Mouse (Mus musculus): ENCODE data around the gene Bcl9l. TPM values are rescaled to one million over a fixed set of nuclear protein-coding genes. Genes with fewer than 3 reads are reported as not detected.
A peak's percentile ranks its signal among the peaks of the same experiment; 100 is the strongest.

The Bcl9l gene
- total and polyA plus RNA-seq, 3 experiments, result 0.58 to 5.1 TPM; not detected in 1

- Histone ChIP-seq H3K27me3 (ENCODE audit: control insufficient read depth in 1 of 2, insufficient read depth in 2 of 2, low read length in 2 of 2) (no peaks in the 10 kb centered on the region), H3K36me3 (ENCODE audit: control insufficient read depth in 1 of 2, insufficient read depth in 2 of 2, low read length in 2 of 2) (no peaks in the 10 kb centered on the region), H3K79me2 (ENCODE audit: control insufficient read depth, insufficient read depth, low read length, poor library complexity) (peaks cover 4% of the 10 kb centered on the region; the same call in 1 of the 2 replicates), H3K9me3 (replicated peaks; ENCODE audit: insufficient read depth, low read length) (no peaks in the 10 kb centered on the region), H3K4me1 (ENCODE audit: control insufficient read depth in 1 of 2, insufficient read depth in 2 of 2, low read length in 2 of 2) (no peaks in the 10 kb centered on the region), H3K27ac (ENCODE audit: control insufficient read depth, low read depth, low read length) (no peak overlapping the region), H3K9ac (ENCODE audit: control insufficient read depth, low read depth, low read length, poor library complexity, severe bottlenecking) (no peak overlapping the region), H3K4me3 (ENCODE audit: control insufficient read depth in 1 of 2, insufficient read depth in 1 of 2, low read depth in 2 of 2, low read length in 2 of 2) (no peak overlapping the region)
- TF ChIP-seq MYB (IDR thresholded peaks at IDR 0.05; ENCODE audit: low read depth, low read length), result no peak
- DNase-seq (ENCODE audit: low read depth, low spot score), result peak; percentile 19
Measured at GRCm38 (mm10) chr9:44487441-44487840, 4.8 kb downstream of the Bcl9l start.

- no peak for DNase-seq (ENCODE audit: low read depth, low spot score)
- H3K36me3 ChIP-seq (ENCODE audit: control insufficient read depth in 1 of 2, insufficient read depth in 2 of 2, low read length in 2 of 2), result peaks cover 0 to 5% of the 10 kb centered on the region in 2 experiments; a peak in 2 of 4 replicates
- TF ChIP-seq MYC (IDR thresholded peaks at IDR 0.05; ENCODE audit: low read depth, low read length), result no peak
- no peak for TF ChIP-seq UBTF (IDR thresholded peaks at IDR 0.05; ENCODE audit: borderline replicate concordance, insufficient read depth, low read depth, low read length)
- no peak for TF ChIP-seq HCFC1 (IDR thresholded peaks at IDR 0.05; ENCODE audit: low read depth, low read length)
- no peak for TF ChIP-seq USF1 (IDR thresholded peaks at IDR 0.05; ENCODE audit: low read depth, low read length)
- TF ChIP-seq BHLHE40 (IDR thresholded peaks at IDR 0.05; ENCODE audit: borderline replicate concordance, low read depth, low read length), result no peak
- no peak for TF ChIP-seq ZNF384 (IDR thresholded peaks at IDR 0.05; ENCODE audit: low read depth, low read length)
- no peak for TF ChIP-seq TAL1 (IDR thresholded peaks at IDR 0.05; ENCODE audit: low read length)
- no peak for TF ChIP-seq SMC3 (IDR thresholded peaks at IDR 0.05; ENCODE audit: low read depth, low read length)
- TF ChIP-seq ZMIZ1 (IDR thresholded peaks at IDR 0.05; ENCODE audit: low read depth, low read length), result no peak
- TF ChIP-seq TBP (IDR thresholded peaks at IDR 0.05; ENCODE audit: low read depth, low read length), result no peak
- TF ChIP-seq MYB (IDR thresholded peaks at IDR 0.05; ENCODE audit: low read depth, low read length), result no peak
- no peak for TF ChIP-seq ELF1 (IDR thresholded peaks at IDR 0.05; ENCODE audit: low read depth, low read length)
- TF ChIP-seq MEF2A (IDR thresholded peaks at IDR 0.05; ENCODE audit: extremely low read depth, insufficient replicate concordance, low read depth, low read length, poor library complexity, severe bottlenecking), result no peak
- TF ChIP-seq KAT2A (conservative IDR thresholded peaks at IDR 0.05; ENCODE audit: low read depth, low read length), result no peak
- no peak for TF ChIP-seq ZKSCAN1 (IDR thresholded peaks at IDR 0.05; ENCODE audit: low read depth, low read length)
- TF ChIP-seq MAX (IDR thresholded peaks at IDR 0.05; ENCODE audit: low read length), result no peak
- no peak for TF ChIP-seq CHD1 (IDR thresholded peaks at IDR 0.05; ENCODE audit: low read depth, low read length)
- no peak for TF ChIP-seq MAFK (IDR thresholded peaks at IDR 0.05; ENCODE audit: borderline replicate concordance, low read depth, low read length)
- TF ChIP-seq GATA1 (IDR thresholded peaks at IDR 0.05; ENCODE audit: low read depth, low read length), result no peak
- H3K9ac ChIP-seq (ENCODE audit: control insufficient read depth, low read depth, low read length, poor library complexity, severe bottlenecking), result no peak overlapping the region
- no peak overlapping the region for H3K27ac ChIP-seq (ENCODE audit: control insufficient read depth, low read depth, low read length)
- no peaks in the 10 kb centered on the region for H3K27me3 ChIP-seq (ENCODE audit: control insufficient read depth in 1 of 2, insufficient read depth in 2 of 2, low read length in 2 of 2)
- no peaks in the 10 kb centered on the region for H3K9me3 ChIP-seq (replicated peaks; ENCODE audit: insufficient read depth, low read length)
- H3K4me1 ChIP-seq (ENCODE audit: control insufficient read depth in 1 of 2, insufficient read depth in 2 of 2, low read length in 2 of 2), result peaks cover 0 to 9% of the 10 kb centered on the region in 2 experiments; a peak in 2 of 4 replicates
- H3K4me3 ChIP-seq (ENCODE audit: control insufficient read depth in 1 of 2, insufficient read depth in 1 of 2, low read depth in 2 of 2, low read length in 2 of 2), result no peak overlapping the region
- no peaks in the 10 kb centered on the region for H3K79me2 ChIP-seq (ENCODE audit: control insufficient read depth, insufficient read depth, low read length, poor library complexity)
Measured at GRCm38 (mm10) chr9:44488416-44488815, 5.8 kb downstream of the Bcl9l start.
